Mouse (Mus musculus) neural tube, embryonic 12.5 days (tissue): ENCODE results near the gene Fam3b. TPM values are rescaled to one million over a fixed set of nuclear protein-coding genes. Genes with fewer than 3 reads are reported as not detected.

Experiments
- ATAC-seq: fragments of 200-750 bp; cut with Nextera tagmentation; 2 replicates; pipeline ENCODE4 v1.8.0; 2017; ENCODE audit warnings: low read depth, mild to moderate bottlenecking, moderate TSS enrichment, moderate library complexity; ENCODE audit not compliant: low FRiP score
- H3K27ac ChIP-seq: fragments of 300-500 bp; sonication (generic); 2 replicates; pipeline ENCODE4 v1.5.1; 2016
- H3K27me3 ChIP-seq: fragments of 300-500 bp; sonication (generic); replicated peaks from 2 replicates; pipeline ENCODE4 v1.6.1; 2016; ENCODE audit warnings: mild to moderate bottlenecking
- H3K36me3 ChIP-seq: fragments of 300-500 bp; sonication (generic); 2 replicates; pipeline ENCODE4 v1.6.1; 2016; ENCODE audit warnings: mild to moderate bottlenecking
- H3K4me1 ChIP-seq: fragments of 300-500 bp; sonication (generic); 2 replicates; pipeline ENCODE4 v1.6.1; 2016
- H3K4me2 ChIP-seq: fragments of 300-500 bp; sonication (generic); replicated peaks from 2 replicates; pipeline ENCODE4 v1.6.1; 2016; ENCODE audit warnings: mild to moderate bottlenecking
- H3K4me3 ChIP-seq: fragments of 300-500 bp; sonication (generic); 2 replicates; pipeline ENCODE4 v1.5.1; 2016
- H3K9ac ChIP-seq: fragments of 300-500 bp; sonication (generic); 2 replicates; pipeline ENCODE4 v1.6.1; 2016; ENCODE audit warnings: mild to moderate bottlenecking
- H3K9me3 ChIP-seq: fragments of 300-500 bp; sonication (generic); 2 replicates; pipeline ENCODE4 v1.6.1; 2016; ENCODE audit warnings: mild to moderate bottlenecking
- WGBS: fragments of 180-500 bp; shearing (Covaris S2); methylation state at CpG from one replicate; pipeline ENCODE4 v1.1.7; 2016; 5-methylcytosine and 5-hydroxymethylcytosine counted together
- polyA plus RNA-seq: library from polyadenylated mRNA; unstranded; fragments of >200 nt; fragmentation: Nextera tagmentation; extraction: Ambion mirVana; gene quantifications from 2 replicates; pipeline ENCODE4 v1.2.1, GENCODE M21; 2016

The Fam3b gene
- polyA plus RNA-seq, 1 experiment from 2014 or later: not detected

- no peaks in the 10 kb centered on the region for H3K27me3 ChIP-seq
- H3K9ac ChIP-seq: no peak overlapping the region
- no peaks in the 10 kb centered on the region for H3K36me3 ChIP-seq
- WGBS: 90% methylated on average over 12 of the region's 12 CpGs
- no peak for ATAC-seq
- no peak overlapping the region for H3K4me3 ChIP-seq
- H3K4me1 ChIP-seq: no peaks in the 10 kb centered on the region
- H3K9me3 ChIP-seq: no peaks in the 10 kb centered on the region
- H3K27ac ChIP-seq: no peak overlapping the region
- H3K4me2 ChIP-seq: no peak overlapping the region
These were observed 2.3 kb downstream of the Fam3b start for GRCm38 (mm10) chr16:97512347-97512751.

- Histone ChIP-seq H3K27me3 (no peaks in the 10 kb centered on the region), H3K9ac (no peak overlapping the region), H3K9me3 (no peaks in the 10 kb centered on the region), H3K4me1 (no peaks in the 10 kb centered on the region), H3K36me3 (no peaks in the 10 kb centered on the region), H3K27ac (no peak overlapping the region), H3K4me3 (no peak overlapping the region), H3K4me2 (no peak overlapping the region)
- ATAC-seq: no peak
These were observed 3.1 kb downstream of the Fam3b start for GRCm38 (mm10) chr16:97511495-97511894.

GRCm38 (mm10) chr16:97510849-97511248 lies 3.8 kb downstream of the Fam3b start:
- Histone ChIP-seq H3K27me3 (no peaks in the 10 kb centered on the region), H3K4me2 (no peak overlapping the region), H3K36me3 (no peaks in the 10 kb centered on the region), H3K9me3 (no peaks in the 10 kb centered on the region), H3K4me1 (no peaks in the 10 kb centered on the region), H3K27ac (no peak overlapping the region), H3K9ac (no peak overlapping the region), H3K4me3 (no peak overlapping the region)
- 61% methylated on average over 5 of the region's 5 CpGs for WGBS
- no peak for ATAC-seq

GRCm38 (mm10) chr16:97507783-97508182 lies 6.8 kb downstream of the Fam3b start:
- no peak for ATAC-seq
- Histone ChIP-seq H3K4me1 (no peaks in the 10 kb centered on the region), H3K27me3 (no peaks in the 10 kb centered on the region), H3K9ac (no peak overlapping the region), H3K27ac (no peak overlapping the region), H3K36me3 (no peaks in the 10 kb centered on the region), H3K4me3 (no peak overlapping the region), H3K9me3 (no peaks in the 10 kb centered on the region), H3K4me2 (no peak overlapping the region)

GRCm38 (mm10) chr16:97504793-97505192 lies 9.8 kb downstream of the Fam3b start:
- H3K27me3 ChIP-seq: no peaks in the 10 kb centered on the region
- WGBS: 90% methylated on average over 3 of the region's 3 CpGs

GRCm38 (mm10) chr16:97503849-97504248 lies 10.8 kb downstream of the Fam3b start:
- Histone ChIP-seq H3K9ac (no peak overlapping the region), H3K4me3 (no peak overlapping the region), H3K27me3 (no peaks in the 10 kb centered on the region), H3K4me1 (no peaks in the 10 kb centered on the region), H3K36me3 (no peaks in the 10 kb centered on the region), H3K4me2 (no peak overlapping the region), H3K9me3 (no peaks in the 10 kb centered on the region), H3K27ac (no peak overlapping the region)
- 79% methylated on average over 3 of the region's 3 CpGs for WGBS
- ATAC-seq: no peak

More at GRCm38 (mm10) chr16:97504793-97505192, 9.8 kb downstream of the Fam3b start:
- Histone ChIP-seq H3K9me3 (no peaks in the 10 kb centered on the region), H3K4me1 (no peaks in the 10 kb centered on the region), H3K4me3 (no peak overlapping the region), H3K9ac (no peak overlapping the region), H3K36me3 (no peaks in the 10 kb centered on the region), H3K27ac (no peak overlapping the region), H3K4me2 (no peak overlapping the region)
- no peak for ATAC-seq

GRCm38 (mm10) chr16:97500901-97501300 lies 13.7 kb downstream of the Fam3b start:
- Histone ChIP-seq H3K27ac (no peak overlapping the region), H3K4me3 (no peak overlapping the region), H3K27me3 (no peaks in the 10 kb centered on the region), H3K9ac (no peak overlapping the region), H3K9me3 (no peaks in the 10 kb centered on the region), H3K36me3 (no peaks in the 10 kb centered on the region), H3K4me2 (no peak overlapping the region), H3K4me1 (no peaks in the 10 kb centered on the region)
- 91% methylated on average over 7 of the region's 7 CpGs for WGBS
- no peak for ATAC-seq

GRCm38 (mm10) chr16:97499450-97499849 lies 15.2 kb downstream of the Fam3b start:
- Histone ChIP-seq H3K4me3 (no peak overlapping the region), H3K9me3 (no peaks in the 10 kb centered on the region), H3K27me3 (no peaks in the 10 kb centered on the region), H3K4me1 (no peaks in the 10 kb centered on the region), H3K27ac (no peak overlapping the region), H3K4me2 (no peak overlapping the region), H3K9ac (no peak overlapping the region), H3K36me3 (no peaks in the 10 kb centered on the region)
- ATAC-seq: no peak
- WGBS: 93% methylated on average over 7 of the region's 7 CpGs

- no peak for ATAC-seq
- Histone ChIP-seq H3K4me1 (no peaks in the 10 kb centered on the region), H3K27me3 (no peaks in the 10 kb centered on the region), H3K27ac (no peak overlapping the region), H3K4me2 (no peak overlapping the region), H3K4me3 (no peak overlapping the region), H3K9ac (no peak overlapping the region), H3K36me3 (no peaks in the 10 kb centered on the region), H3K9me3 (no peaks in the 10 kb centered on the region)
- 98% methylated on average over 3 of the region's 3 CpGs for WGBS
These were observed 16.5 kb downstream of the Fam3b start for GRCm38 (mm10) chr16:97498139-97498538.

- no peak for ATAC-seq
- no peaks in the 10 kb centered on the region for H3K27me3 ChIP-seq
- H3K4me2 ChIP-seq: no peak overlapping the region
- H3K4me1 ChIP-seq: no peaks in the 10 kb centered on the region
- no peaks in the 10 kb centered on the region for H3K9me3 ChIP-seq
- WGBS: 46% methylated on average over 5 of the region's 5 CpGs
- no peak overlapping the region for H3K27ac ChIP-seq
- H3K36me3 ChIP-seq: no peaks in the 10 kb centered on the region
- no peak overlapping the region for H3K9ac ChIP-seq
- H3K4me3 ChIP-seq: no peak overlapping the region
These were observed 16.9 kb downstream of the Fam3b start for GRCm38 (mm10) chr16:97497682-97498081.

- 49% methylated on average over 3 of the region's 3 CpGs for WGBS
- H3K36me3 ChIP-seq: no peaks in the 10 kb centered on the region
- H3K4me1 ChIP-seq: no peaks in the 10 kb centered on the region
- no peaks in the 10 kb centered on the region for H3K27me3 ChIP-seq
- no peak overlapping the region for H3K4me3 ChIP-seq
- no peak for ATAC-seq
- no peak overlapping the region for H3K4me2 ChIP-seq
- no peaks in the 10 kb centered on the region for H3K9me3 ChIP-seq
- H3K9ac ChIP-seq: no peak overlapping the region
- H3K27ac ChIP-seq: no peak overlapping the region
These were observed 18.6 kb downstream of the Fam3b start for GRCm38 (mm10) chr16:97496026-97496425.

GRCm38 (mm10) chr16:97492369-97492768 lies 22.2 kb downstream of the Fam3b start:
- no peak overlapping the region for H3K4me3 ChIP-seq
- no peaks in the 10 kb centered on the region for H3K36me3 ChIP-seq
- H3K27me3 ChIP-seq: no peaks in the 10 kb centered on the region
- 89% methylated on average over 1 of the region's 1 CpGs for WGBS
- H3K27ac ChIP-seq: no peak overlapping the region
- no peaks in the 10 kb centered on the region for H3K4me1 ChIP-seq
- no peak overlapping the region for H3K4me2 ChIP-seq
- H3K9ac ChIP-seq: no peak overlapping the region
- no peaks in the 10 kb centered on the region for H3K9me3 ChIP-seq
- no peak for ATAC-seq

- H3K4me1 ChIP-seq: no peaks in the 10 kb centered on the region
- no peaks in the 10 kb centered on the region for H3K27me3 ChIP-seq
- WGBS: 70% methylated on average over 2 of the region's 2 CpGs
- H3K27ac ChIP-seq: no peak overlapping the region
- no peak overlapping the region for H3K4me3 ChIP-seq
- H3K36me3 ChIP-seq: no peaks in the 10 kb centered on the region
- no peaks in the 10 kb centered on the region for H3K9me3 ChIP-seq
- H3K4me2 ChIP-seq: no peak overlapping the region
- ATAC-seq: no peak
- H3K9ac ChIP-seq: no peak overlapping the region
These were observed 36.0 kb downstream of the Fam3b start for GRCm38 (mm10) chr16:97478655-97479054.
